Mouse (Mus musculus) erythroblast, embryonic 14.5 days (primary cell): ENCODE results near the gene Bbs4.

Experiments used
- GATA1 ChIP-seq: IDR thresholded peaks from 2 replicates; pipeline ENCODE4 v1.6.1; 2012; ENCODE audit warnings: low read length, inconsistent platforms, mixed read lengths
- TAL1 ChIP-seq: IDR thresholded peaks from 3 replicates; pipeline ENCODE4 v1.6.1; 2012; ENCODE audit warnings: low read length, inconsistent platforms, mixed read lengths

DNA sequence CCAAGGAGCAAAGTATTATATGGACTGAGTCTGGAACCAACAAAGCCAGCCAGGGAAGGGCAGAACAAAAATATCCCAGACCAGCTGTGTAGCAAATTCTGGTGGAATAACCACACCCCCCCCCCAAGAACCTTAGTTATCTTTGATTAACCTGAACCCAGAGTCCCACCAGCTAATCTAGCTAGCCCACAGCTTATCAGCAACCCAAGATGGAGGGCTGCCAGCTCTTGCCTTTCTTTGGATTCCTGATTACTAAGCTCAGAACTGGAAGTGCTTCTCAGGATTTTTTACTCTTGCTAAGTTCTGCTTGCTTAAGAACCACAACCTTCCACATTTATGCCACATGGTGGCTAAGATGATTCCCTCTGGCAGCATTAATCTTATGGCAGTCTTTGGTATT lies 29.0 kb downstream of the Bbs4 start:
- no peak for TF ChIP-seq GATA1
- no peak for TF ChIP-seq TAL1
